In genomic region chr1:36542925-36543324, GRCm38 (mm10) we compare ENCODE assay signal across 21 mouse cellular contexts. TPM values are rescaled to one million over a fixed set of nuclear protein-coding genes. Genes with fewer than 3 reads are reported as not detected.
"Had no signal": no experiment of that assay in that cellular context is flagged by ENCODE, and none has a peak within 500 bp of the region (broad histone marks: within the 10 kb centered on the region; RNA-seq: fewer than 3 reads in every experiment).

No protein-coding gene starts in this region.

- H3K4me3 ChIP-seq: neural tube, embryonic 13.5 days; neural tube, embryonic 15.5 days; stomach, embryonic 15.5 days had no signal

- H3K4me2 ChIP-seq: neural tube, embryonic 13.5 days; neural tube, embryonic 15.5 days; stomach, embryonic 15.5 days had no signal

- H3K27ac ChIP-seq: neural tube, embryonic 13.5 days; neural tube, embryonic 15.5 days; stomach, embryonic 15.5 days; stomach, postnatal 0 days had no signal

- H3K27me3 ChIP-seq: neural tube, embryonic 13.5 days; neural tube, embryonic 15.5 days; stomach, embryonic 15.5 days had no signal

- DNase-seq: retina, postnatal 1 day; right cerebral cortex, adult 18-20 months; right cerebral cortex, postnatal 14 days; right cerebral cortex, postnatal 25 days; right cerebral cortex, postnatal 4 days; spleen, adult 18-20 months; thymus, adult 18-20 months; thymus, adult 2 months; thymus, postnatal 14 days; thymus, postnatal 25 days; thymus, postnatal 36 days; thymus, postnatal 4 days had no signal

RNA-seq across cellular contexts. Expression of gene Gm42417, which starts 3.7 kb away (rescaled TPM):
- total RNA-seq: neutrophil, adult 5-6 weeks had no signal
- polyA plus RNA-seq: small intestine, adult 2 months; spleen, adult 2 months; stomach, embryonic 14.5 days; stomach, embryonic 15.5 days; stomach, embryonic 16.5 days; thymus, adult 2 months had no signal

RNA-seq across cellular contexts. Expression of gene Sema4c, which starts 15.2 kb away (rescaled TPM):
- total RNA-seq: neutrophil, adult 5-6 weeks had no signal
